Mouse (Mus musculus) ES-CJ7 (cell line): ENCODE results near the gene Camta1.
A peak's percentile ranks its signal among the peaks of the same experiment; 100 is the strongest.

Experiments
- DNase-seq: peaks from one replicate; pipeline ENCODE4 v3.0.0; 2011; ENCODE audit warnings: low read depth, low spot score

Camta1 gene

GRCm38 (mm10) chr4:151604481-151604880 lies 257.2 kb downstream of the Camta1 start:
- peak; percentile 85 for DNase-seq

GRCm38 (mm10) chr4:151603586-151603985 lies 258.1 kb downstream of the Camta1 start:
- DNase-seq: no peak

- DNase-seq: no peak
Observed at GRCm38 (mm10) chr4:151595116-151595515, 266.6 kb downstream of the Camta1 start.

- DNase-seq: no peak
Observed at GRCm38 (mm10) chr4:151593042-151593441, 268.6 kb downstream of the Camta1 start.

- DNase-seq: no peak
Observed at GRCm38 (mm10) chr4:151586074-151586473, 275.6 kb downstream of the Camta1 start.

- no peak for DNase-seq
Observed at GRCm38 (mm10) chr4:151577961-151578360, 283.7 kb downstream of the Camta1 start.

GRCm38 (mm10) chr4:151576291-151577108 lies 285.2 kb downstream of the Camta1 start:
- no peak for DNase-seq

GRCm38 (mm10) chr4:151572716-151573115 lies 289.0 kb downstream of the Camta1 start:
- no peak for DNase-seq

GRCm38 (mm10) chr4:151569586-151569985 lies 292.1 kb downstream of the Camta1 start:
- DNase-seq: no peak

GRCm38 (mm10) chr4:151568887-151569286 lies 292.8 kb downstream of the Camta1 start:
- no peak for DNase-seq

- no peak for DNase-seq
Observed at GRCm38 (mm10) chr4:151567105-151567504, 294.6 kb downstream of the Camta1 start.

GRCm38 (mm10) chr4:151555505-151555904 lies 306.2 kb downstream of the Camta1 start:
- DNase-seq: no peak

GRCm38 (mm10) chr4:151549523-151549922 lies 312.2 kb downstream of the Camta1 start:
- no peak for DNase-seq

GRCm38 (mm10) chr4:151545452-151545851 lies 316.2 kb downstream of the Camta1 start:
- no peak for DNase-seq

GRCm38 (mm10) chr4:151544191-151544590 lies 317.5 kb downstream of the Camta1 start:
- DNase-seq: no peak

- no peak for DNase-seq
Observed at GRCm38 (mm10) chr4:151540546-151540945, 321.1 kb downstream of the Camta1 start.

GRCm38 (mm10) chr4:151539881-151540280 lies 321.8 kb downstream of the Camta1 start:
- peak; percentile 39 for DNase-seq

GRCm38 (mm10) chr4:151539167-151539525 lies 322.5 kb downstream of the Camta1 start:
- DNase-seq: no peak

- DNase-seq: peak; percentile 19
Observed at GRCm38 (mm10) chr4:151538446-151539166, 323.1 kb downstream of the Camta1 start.

GRCm38 (mm10) chr4:151535916-151536450 lies 325.7 kb downstream of the Camta1 start:
- DNase-seq: no peak

GRCm38 (mm10) chr4:151533451-151533850 lies 328.2 kb downstream of the Camta1 start:
- DNase-seq: no peak

- DNase-seq: no peak
Observed at GRCm38 (mm10) chr4:151528436-151528835, 333.2 kb downstream of the Camta1 start.

GRCm38 (mm10) chr4:151527763-151528162 lies 333.9 kb downstream of the Camta1 start:
- no peak for DNase-seq
